Mouse (Mus musculus) lung, adult 2 months (tissue): Measurements from ENCODE around the gene Gm44790. TPM values are rescaled to one million over a fixed set of nuclear protein-coding genes. Genes with fewer than 3 reads are reported as not detected.

ENCODE experiments used
- DNase-seq: peaks from one replicate; pipeline ENCODE4 v3.0.0; 2022
- H3K4me1 ChIP-seq: fragments of 200-500 bp; 2 replicates; pipeline ENCODE4 v1.6.1; 2011; ENCODE audit warnings: low read length; ENCODE audit not compliant: control insufficient read depth, insufficient read depth
- H3K4me3 ChIP-seq: fragments of 200-500 bp; replicated peaks from 2 replicates; pipeline ENCODE3; 2011; ENCODE audit warnings: low read depth, mild to moderate bottlenecking, control low read depth, low read length; ENCODE audit errors: extremely low read depth
- CTCF ChIP-seq: fragments of 200-500 bp; IDR thresholded peaks from 2 replicates; pipeline ENCODE4 v1.5.1; 2011; ENCODE audit warnings: mild to moderate bottlenecking, low read length, control low read depth; ENCODE audit not compliant: insufficient read depth
- POLR2A ChIP-seq: fragments of 200-500 bp; IDR thresholded peaks from 2 replicates; pipeline ENCODE4 v1.6.1; 2011; ENCODE audit warnings: low read depth, mild to moderate bottlenecking, control low read depth, low read length, borderline replicate concordance; ENCODE audit errors: extremely low read depth
- WGBS: fragments of 180-500 bp; shearing (Covaris S2); methylation state at CpG from one replicate; pipeline ENCODE4 v1.1.7; 2018; 5-methylcytosine and 5-hydroxymethylcytosine counted together
- polyA plus RNA-seq: library from polyadenylated mRNA; depleted of rRNA; stranded (reverse); fragments of >200 nt; gene quantifications from 2 replicates; pipeline ENCODE4 v1.2.3, GENCODE M21; 2012

The Gm44790 gene
- polyA plus RNA-seq, 1 experiment, result 6.9 TPM

DNA sequence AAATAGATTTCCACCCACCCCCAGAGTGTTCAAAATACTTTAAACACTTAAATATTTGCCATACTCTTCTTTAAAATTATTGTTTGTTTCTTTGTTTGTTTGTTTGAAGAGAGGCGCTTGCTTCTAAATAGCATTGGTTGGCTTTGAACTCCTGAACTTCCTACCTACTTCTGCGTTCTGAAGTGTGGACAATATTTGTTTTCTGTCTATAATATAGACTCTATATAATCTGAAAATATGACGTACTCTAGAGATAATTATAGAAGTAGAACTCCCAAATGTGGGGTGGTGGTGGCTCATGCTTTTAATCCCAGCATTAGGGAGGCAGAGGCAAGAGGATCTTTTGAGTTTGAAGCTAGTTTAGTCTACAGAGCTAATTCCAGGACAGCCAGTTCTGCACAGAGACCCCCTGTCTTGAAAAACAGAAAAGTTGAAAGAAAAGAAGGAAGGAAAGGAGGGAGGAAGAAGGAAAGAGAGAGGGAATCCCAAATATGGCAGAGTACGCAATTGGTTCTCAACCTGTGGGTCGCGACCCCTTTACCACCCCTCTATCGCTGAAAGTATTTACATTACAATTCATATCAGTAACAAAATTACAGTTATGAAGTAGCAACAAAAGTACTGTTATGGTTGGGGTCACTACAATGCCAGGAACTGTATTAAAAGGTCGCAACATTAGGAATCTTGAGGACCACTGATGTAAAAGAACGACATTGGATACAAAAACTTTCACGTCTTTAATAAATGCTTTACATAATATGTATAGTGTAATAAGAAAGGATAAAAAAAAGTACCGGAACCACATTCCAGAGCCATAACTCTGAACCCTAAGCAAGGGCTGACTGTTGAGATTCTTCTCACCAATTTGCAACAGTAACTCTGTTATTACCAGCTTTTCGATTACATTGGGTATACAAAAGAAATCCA, 23.5 kb upstream of the Gm44790 start:
- TF ChIP-seq CTCF (no peak), POLR2A (no peak)
- no peak for DNase-seq
- 33% methylated on average over 12 of the region's 12 CpGs for WGBS
- Histone ChIP-seq H3K4me1 (peaks cover 3% of the 10 kb centered on the region; the same call in 1 of the 2 replicates), H3K4me3 (peak overlapping the region; percentile 26)

DNA sequence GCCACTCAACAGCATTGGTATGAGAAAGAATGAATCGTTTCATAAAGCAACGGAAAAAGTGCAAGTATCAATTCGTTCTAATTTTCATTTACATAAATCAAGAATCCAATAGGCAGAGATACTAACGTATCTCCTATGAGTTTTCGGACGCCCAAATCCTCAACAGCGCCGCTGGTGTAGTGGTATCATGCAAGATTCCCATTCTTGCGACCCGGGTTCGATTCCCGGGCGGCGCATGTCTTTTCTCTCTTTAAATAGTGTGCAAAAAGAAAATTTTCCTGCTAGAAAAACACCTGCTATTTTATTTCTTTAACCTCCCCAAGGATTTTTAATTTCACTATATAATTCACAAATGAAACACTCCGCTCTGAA, 22.7 kb upstream of the Gm44790 start:
- peak; percentile 86 for DNase-seq
- under 1% methylated on average over 15 of the region's 15 CpGs for WGBS

DNA sequence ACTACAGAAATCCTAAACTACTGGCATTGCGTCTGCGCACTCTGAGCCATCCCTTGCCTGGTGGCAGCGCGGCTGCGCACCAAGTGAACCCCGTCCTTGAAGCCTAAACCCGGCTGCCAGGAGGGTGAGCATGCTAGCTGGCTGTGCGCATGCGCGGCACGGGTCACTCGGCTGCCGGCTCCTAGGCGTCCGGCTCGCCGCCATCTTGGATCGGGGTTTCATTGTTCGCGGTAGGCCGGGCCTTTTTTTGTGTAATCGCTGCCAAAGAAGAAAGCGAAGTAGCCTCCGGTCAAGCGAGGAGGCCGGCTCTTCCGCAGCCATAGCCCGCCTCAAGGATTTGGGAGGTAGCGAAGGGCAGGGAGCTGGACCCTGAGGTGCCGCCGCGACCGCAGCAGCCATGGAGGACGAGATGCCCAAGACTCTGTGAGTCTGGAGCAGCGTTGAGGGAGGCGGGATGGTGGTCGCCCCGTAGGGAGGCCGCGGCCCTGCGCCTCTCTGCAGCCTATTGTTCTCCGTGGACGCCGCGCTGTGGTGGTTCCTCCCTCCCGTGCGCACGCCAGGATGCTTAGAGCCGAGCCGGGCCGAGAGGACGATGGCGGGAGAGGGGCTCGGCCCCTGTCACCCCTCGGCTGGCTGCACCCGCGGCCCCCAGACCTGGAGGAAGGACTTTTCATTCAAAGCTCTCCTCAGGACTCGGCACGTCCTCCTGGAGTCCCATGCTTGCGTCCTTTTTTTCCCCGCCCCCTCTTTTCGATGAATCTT, 22.2 kb upstream of the Gm44790 start, which contains the start of gene Tia1:
Gene Tia1 (plus strand): TSS at position 120 of the 762 bp plus-strand sequence.
- peak within 1 kb of the TSS; percentile 83 for H3K4me3 ChIP-seq
- H3K4me1 ChIP-seq, result peaks cover 3% of the 10 kb centered on the region; the same call in 1 of the 2 replicates
- DNase-seq, result peak; percentile 89
- under 1% methylated on average over 62 of the region's 62 CpGs for WGBS
- TF ChIP-seq POLR2A (no peak), CTCF (no peak)

More for the DNA sequence above, 22.7 kb upstream of the Gm44790 start:
- H3K4me1 ChIP-seq, result peaks cover 3% of the 10 kb centered on the region; the same call in 1 of the 2 replicates
- TF ChIP-seq POLR2A (no peak), CTCF (no peak)
- peak overlapping the region; percentile 42 for H3K4me3 ChIP-seq

DNA sequence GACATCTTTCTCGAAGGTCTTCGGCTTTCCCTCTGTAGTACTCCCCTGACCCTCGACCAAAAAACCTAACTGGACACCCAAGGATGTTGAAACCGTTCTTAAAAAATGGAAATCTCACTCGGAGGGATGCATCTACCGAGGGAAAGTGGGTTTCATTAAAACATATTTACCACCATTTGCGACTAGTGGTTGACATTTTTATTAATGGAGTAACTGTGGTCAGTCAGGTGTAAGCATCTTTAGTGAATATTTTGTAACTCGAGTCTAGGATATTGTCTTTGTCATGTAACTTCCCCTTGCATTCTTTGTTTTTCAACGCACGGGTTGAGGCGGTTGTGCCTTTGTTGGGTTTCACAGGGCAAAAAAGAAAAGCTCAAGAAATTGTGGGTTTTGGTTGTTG, 21.5 kb upstream of the Gm44790 start:
- TF ChIP-seq CTCF (no peak), POLR2A (no peak)
- H3K4me3 ChIP-seq, result peak overlapping the region; percentile 83
- WGBS, result under 1% methylated on average over 11 of the region's 11 CpGs
- no peak for DNase-seq
- H3K4me1 ChIP-seq, result peaks cover 3% of the 10 kb centered on the region; the same call in 1 of the 2 replicates

DNA sequence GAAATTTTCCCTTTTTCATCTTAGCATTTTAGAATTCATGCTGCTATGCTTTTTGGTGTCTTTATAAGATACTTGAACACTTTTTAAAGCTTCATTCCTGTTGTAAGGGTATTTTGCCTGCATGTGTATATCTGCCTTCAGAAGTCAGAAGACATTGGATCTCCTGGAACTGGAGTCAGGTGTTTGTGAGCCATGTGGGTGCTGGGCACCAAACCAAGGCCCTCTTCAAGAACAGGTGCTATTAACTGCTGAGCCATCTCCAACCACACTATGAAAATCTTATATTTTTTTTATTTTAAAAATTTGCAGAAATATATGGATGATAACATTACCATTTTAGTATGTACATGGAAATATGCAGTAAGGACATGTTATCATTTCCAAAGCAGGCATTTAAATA, 20.2 kb upstream of the Gm44790 start:
- Histone ChIP-seq H3K4me3 (no peak overlapping the region), H3K4me1 (peaks cover 3% of the 10 kb centered on the region; the same call in 1 of the 2 replicates)
- TF ChIP-seq CTCF (no peak), POLR2A (no peak)
- no peak for DNase-seq

GRCm38 (mm10) chr6:86418711-86419110, 7.7 kb upstream of the Gm44790 start:
- Histone ChIP-seq H3K4me1 (no peaks in the 10 kb centered on the region), H3K4me3 (no peak overlapping the region)
- no peak for DNase-seq
- WGBS, result 82% methylated on average over 6 of the region's 6 CpGs
- TF ChIP-seq CTCF, result no peak
- no peak for TF ChIP-seq POLR2A

- no peak for DNase-seq
- Histone ChIP-seq H3K4me3 (no peak overlapping the region), H3K4me1 (no peaks in the 10 kb centered on the region)
- WGBS, result 90% methylated on average over 3 of the region's 3 CpGs
- no peak for TF ChIP-seq POLR2A
- TF ChIP-seq CTCF, result no peak
Observed at GRCm38 (mm10) chr6:86419239-86419638, 7.2 kb upstream of the Gm44790 start.

DNA sequence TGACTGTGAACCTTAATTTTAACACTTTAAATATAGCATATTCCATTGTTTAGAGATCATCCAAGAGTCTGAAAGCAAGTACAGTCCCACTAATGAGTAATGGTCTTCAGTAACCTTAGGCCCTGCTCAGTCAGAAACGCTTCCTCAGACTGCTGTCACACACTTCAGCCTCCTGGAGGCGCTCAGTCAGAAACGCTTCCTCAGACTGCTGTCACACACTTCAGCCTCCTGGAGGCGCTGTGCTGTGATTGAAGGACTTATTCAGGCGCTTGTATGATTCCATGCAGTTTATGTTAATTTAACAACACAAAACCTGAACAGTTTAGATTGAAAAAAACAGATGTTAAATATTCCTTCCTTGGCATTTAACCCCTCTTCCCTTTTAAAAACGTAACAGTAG, 6.0 kb upstream of the Gm44790 start:
- 74% methylated on average over 6 of the region's 6 CpGs for WGBS
- TF ChIP-seq CTCF, result 0 out of 2 replicates have a peak, but pooled peaks have one; percentile 20
- no peak for TF ChIP-seq POLR2A
- no peak for DNase-seq
- no peak overlapping the region for H3K4me3 ChIP-seq
- H3K4me1 ChIP-seq, result no peaks in the 10 kb centered on the region

DNA sequence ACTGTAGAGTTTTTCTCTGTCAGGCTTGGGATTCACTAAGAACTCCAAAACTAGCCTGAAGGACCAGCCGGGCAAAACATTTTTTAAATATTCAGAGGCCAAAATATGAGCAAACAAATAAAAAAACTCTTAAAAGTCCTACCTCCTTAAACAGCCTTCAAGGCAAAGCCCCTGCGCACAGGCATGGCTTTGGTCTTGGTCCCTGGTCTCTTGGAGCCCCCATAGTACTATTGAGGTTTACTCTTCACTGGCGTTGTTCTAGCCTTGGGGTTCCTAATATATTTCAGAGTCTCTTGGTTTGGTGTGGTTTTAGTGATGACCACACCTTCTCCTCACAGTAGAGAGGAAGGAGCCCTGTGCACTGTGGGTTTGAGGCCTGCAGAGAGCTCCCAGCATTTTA, 5.1 kb downstream of the Gm44790 start:
- Histone ChIP-seq H3K4me1 (no peaks in the 10 kb centered on the region), H3K4me3 (no peak overlapping the region)
- 95% methylated on average over 3 of the region's 3 CpGs for WGBS
- TF ChIP-seq POLR2A, result no peak
- no peak for TF ChIP-seq CTCF
- DNase-seq, result no peak

GRCm38 (mm10) chr6:86433696-86434095, 7.2 kb downstream of the Gm44790 start:
- 88% methylated on average over 1 of the region's 1 CpGs for WGBS
- TF ChIP-seq CTCF (no peak), POLR2A (no peak)
- no peak for DNase-seq
- H3K4me3 ChIP-seq, result no peak overlapping the region
- H3K4me1 ChIP-seq, result no peaks in the 10 kb centered on the region; the same call in 1 of the 2 replicates

- Histone ChIP-seq H3K4me3 (peak overlapping the region; percentile 99), H3K4me1 (peaks cover 3% of the 10 kb centered on the region)
- peak; percentile 61 for DNase-seq
- 1% methylated on average over 14 of the region's 14 CpGs for WGBS
- TF ChIP-seq POLR2A (no peak; the same call in 1 of the 2 replicates), CTCF (peak; percentile 60)
Observed at GRCm38 (mm10) chr6:86437711-86438110, 11.3 kb downstream of the Gm44790 start.
